Mouse (Mus musculus): ENCODE data around the gene Kcnh1.

DNA sequence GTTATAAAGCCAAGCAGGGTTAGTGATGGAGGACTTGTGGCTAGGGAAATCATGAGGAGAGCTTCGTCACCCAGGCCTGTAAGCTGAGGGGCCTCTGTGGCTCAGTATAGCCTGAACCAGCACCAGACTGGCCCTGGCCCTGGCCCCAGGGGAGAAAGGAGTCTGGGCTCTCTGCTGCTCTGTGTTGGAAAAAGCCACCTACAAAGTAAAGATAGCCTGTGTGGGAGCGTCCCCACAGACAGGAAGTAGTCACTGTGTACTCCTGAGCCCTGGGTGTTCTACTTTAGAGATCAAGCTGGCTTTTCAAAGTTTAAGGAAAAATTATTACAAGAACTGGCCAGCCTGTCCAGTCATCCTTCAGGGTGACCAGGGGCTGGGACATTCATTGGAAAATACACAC lies 306.9 kb downstream of the Kcnh1 start:
- no peak for TF ChIP-seq CTCF (IDR thresholded peaks at IDR 0.05; ENCODE audit: low read depth)
- TF ChIP-seq EP300 (IDR thresholded peaks at IDR 0.05; ENCODE audit: low read depth): no peak

All from liver, embryonic 14.5 days (tissue).